Mouse (Mus musculus) stomach, embryonic 15.5 days (tissue): ENCODE results near the gene S100a14. TPM values are rescaled to one million over a fixed set of nuclear protein-coding genes. Genes with fewer than 3 reads are reported as not detected.

Experiments
- ATAC-seq: fragments of 200-750 bp; cut with Nextera tagmentation; 2 replicates; pipeline ENCODE4 v1.8.0; 2017; ENCODE audit warnings: low read depth, moderate number of reproducible peaks, moderate TSS enrichment; ENCODE audit not compliant: insufficient read depth, low FRiP score
- H3K27ac ChIP-seq: fragments of 300-500 bp; sonication (generic); 2 replicates; pipeline ENCODE4 v1.5.1; 2015; ENCODE audit warnings: mild to moderate bottlenecking, inconsistent platforms
- H3K27me3 ChIP-seq: fragments of 300-500 bp; sonication (generic); replicated peaks from 2 replicates; pipeline ENCODE4 v1.6.1; 2015; ENCODE audit warnings: inconsistent platforms
- H3K36me3 ChIP-seq: fragments of 300-500 bp; sonication (generic); 2 replicates; pipeline ENCODE4 v1.6.1; 2015; ENCODE audit warnings: inconsistent platforms
- H3K4me1 ChIP-seq: fragments of 300-500 bp; sonication (generic); 2 replicates; pipeline ENCODE4 v1.6.1; 2015; ENCODE audit warnings: inconsistent platforms
- H3K4me2 ChIP-seq: fragments of 300-500 bp; sonication (generic); 2 replicates; pipeline ENCODE4 v1.6.1; 2015; ENCODE audit warnings: mild to moderate bottlenecking, inconsistent platforms
- H3K4me3 ChIP-seq: fragments of 300-500 bp; sonication (generic); replicated peaks from 2 replicates; pipeline ENCODE4 v1.5.1; 2015; ENCODE audit warnings: inconsistent platforms
- H3K9ac ChIP-seq: fragments of 300-500 bp; sonication (generic); 2 replicates; pipeline ENCODE4 v1.6.1; 2015; ENCODE audit warnings: inconsistent platforms
- H3K9me3 ChIP-seq: fragments of 300-500 bp; sonication (generic); 2 replicates; pipeline ENCODE4 v1.6.1; 2016; ENCODE audit warnings: inconsistent platforms
- WGBS: fragments of 180-500 bp; shearing (Covaris S2); methylation state at CpG from one replicate; pipeline ENCODE4 v1.1.7; 2015; 5-methylcytosine and 5-hydroxymethylcytosine counted together
- polyA plus RNA-seq: library from polyadenylated mRNA; unstranded; fragments of >200 nt; fragmentation: Nextera tagmentation; extraction: Ambion mirVana; gene quantifications from 2 replicates; pipeline ENCODE4 v1.2.1, GENCODE M21; 2015

Gene S100a14
- polyA plus RNA-seq, 1 experiment from 2014 or later, result 74.6 TPM

DNA sequence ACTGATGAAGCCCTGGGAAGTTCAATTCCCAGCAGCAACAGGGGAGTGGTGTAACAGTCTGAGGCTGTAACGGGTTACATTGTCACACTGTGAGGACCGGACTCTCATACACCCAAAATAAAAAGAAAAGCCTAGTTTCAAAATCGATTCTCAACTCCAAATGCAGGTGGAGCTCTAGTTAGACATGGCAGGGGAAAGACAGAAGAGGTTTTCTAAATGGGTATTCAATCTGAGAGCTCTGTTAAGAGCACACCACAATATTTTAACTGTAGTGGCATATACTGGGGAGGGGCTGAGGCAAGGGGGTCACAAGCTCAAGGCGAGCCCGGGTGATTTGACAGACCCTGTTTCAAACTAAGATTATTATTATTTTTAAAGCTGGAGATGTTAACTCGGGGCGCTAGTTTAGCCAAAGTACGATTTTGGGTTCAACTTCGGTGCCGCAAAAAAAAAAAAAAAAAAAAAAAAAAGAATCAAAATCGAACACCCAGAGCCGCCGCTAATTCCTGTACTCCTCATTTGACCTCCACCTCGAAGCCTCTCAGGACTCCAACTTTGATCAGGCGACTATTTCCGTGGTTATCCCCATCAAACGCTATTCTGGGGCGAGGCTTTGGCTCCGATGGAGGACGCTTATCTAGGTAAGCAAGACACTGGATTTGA lies 18.2 kb upstream of the S100a14 start:
- WGBS, result 3% methylated on average over 20 of the region's 20 CpGs
- Histone ChIP-seq H3K27me3 (no peaks in the 10 kb centered on the region), H3K9me3 (no peaks in the 10 kb centered on the region), H3K4me3 (peak overlapping the region; percentile 96), H3K4me2 (peak overlapping the region; percentile 58), H3K4me1 (peaks cover 4% of the 10 kb centered on the region; the same call in 1 of the 2 replicates), H3K36me3 (peaks cover 12% of the 10 kb centered on the region; the same call in 1 of the 2 replicates), H3K9ac (peak overlapping the region; percentile 99), H3K27ac (peak overlapping the region; percentile 96)
- ATAC-seq, result no peak

DNA sequence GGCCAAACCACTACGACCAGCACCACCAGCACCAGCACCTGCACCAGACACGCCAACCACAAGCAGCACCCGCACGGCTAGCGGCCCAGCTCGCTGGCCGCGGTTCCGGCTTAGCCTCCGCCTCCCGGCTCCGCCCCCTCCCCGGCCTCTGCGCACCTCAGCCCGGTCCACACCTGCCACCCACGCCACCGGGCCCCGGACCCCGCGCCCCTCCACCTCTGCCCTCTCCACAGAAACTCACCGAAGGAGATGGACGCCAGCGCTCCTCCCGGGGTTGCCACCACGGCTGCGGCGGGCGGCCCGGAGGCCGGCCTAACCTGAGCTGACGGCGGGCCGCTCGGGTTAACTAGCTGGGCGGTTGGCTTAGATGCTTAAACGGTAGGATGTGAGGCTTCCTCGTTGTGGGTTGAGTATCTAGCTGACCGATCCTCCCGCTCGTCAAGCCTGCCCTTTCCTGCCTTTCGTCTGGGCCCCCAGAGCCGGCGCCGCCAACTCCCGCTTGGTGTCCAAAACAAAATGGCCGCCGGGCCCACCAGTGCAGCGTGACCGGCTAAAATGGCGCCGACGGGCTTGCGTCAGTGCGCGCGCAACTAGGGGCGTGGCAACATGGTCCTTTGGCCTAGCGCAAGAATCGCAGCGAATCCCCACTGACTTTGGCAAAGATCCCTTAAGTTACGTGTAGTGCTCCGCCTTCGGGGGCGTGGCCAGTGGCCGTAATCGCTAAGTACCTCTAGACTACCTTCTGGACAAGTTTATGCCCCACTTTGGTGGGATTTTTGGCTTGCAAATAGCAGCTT lies 17.5 kb upstream of the S100a14 start, which contains the start of gene Chtop:
Chtop (minus strand) TSS at position 549 of the 797 bp plus-strand sequence.
- Histone ChIP-seq H3K9me3 (no peaks in the 10 kb centered on the region), H3K9ac (peak within 1 kb of the TSS; percentile 99), H3K4me3 (peak within 1 kb of the TSS; percentile 96), H3K27ac (peak within 1 kb of the TSS; percentile 96), H3K36me3 (peaks cover 11% of the 10 kb centered on the region; the same call in 1 of the 2 replicates), H3K4me2 (peak within 1 kb of the TSS; percentile 58), H3K4me1 (peaks cover 12% of the 10 kb centered on the region; the same call in 1 of the 2 replicates), H3K27me3 (no peaks in the 10 kb centered on the region)
- ATAC-seq, result peak; percentile 92
- under 1% methylated on average over 66 of the region's 66 CpGs for WGBS

DNA sequence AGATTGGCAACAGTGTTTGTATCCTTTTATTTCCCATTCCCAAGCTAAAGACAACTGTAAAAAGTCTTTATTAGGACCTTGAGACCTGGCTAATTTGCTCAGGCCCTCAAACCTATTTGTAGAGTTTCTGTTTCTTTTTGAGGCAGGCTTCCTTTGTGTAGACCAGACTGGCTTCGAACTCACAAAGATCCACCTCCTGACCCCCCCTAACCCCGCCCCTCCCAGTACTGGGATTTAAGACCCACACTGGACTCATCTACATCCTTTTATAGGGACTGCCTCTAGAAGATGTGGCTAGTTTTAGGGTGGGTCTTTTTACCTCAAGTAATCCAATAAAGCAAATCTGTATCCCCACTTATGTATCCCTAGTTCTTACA lies 16.9 kb upstream of the S100a14 start:
- H3K4me1 ChIP-seq, result peaks cover 15% of the 10 kb centered on the region
- peak overlapping the region; percentile 96 for H3K4me3 ChIP-seq
- ATAC-seq, result no peak
- H3K9ac ChIP-seq, result no peak overlapping the region
- 26% methylated on average over 2 of the region's 2 CpGs for WGBS
- peaks cover 11% of the 10 kb centered on the region; the same call in 1 of the 2 replicates for H3K36me3 ChIP-seq
- H3K27ac ChIP-seq, result peak overlapping the region; percentile 62
- no peaks in the 10 kb centered on the region for H3K9me3 ChIP-seq
- H3K27me3 ChIP-seq, result no peaks in the 10 kb centered on the region
- peak overlapping the region; percentile 55 for H3K4me2 ChIP-seq

DNA sequence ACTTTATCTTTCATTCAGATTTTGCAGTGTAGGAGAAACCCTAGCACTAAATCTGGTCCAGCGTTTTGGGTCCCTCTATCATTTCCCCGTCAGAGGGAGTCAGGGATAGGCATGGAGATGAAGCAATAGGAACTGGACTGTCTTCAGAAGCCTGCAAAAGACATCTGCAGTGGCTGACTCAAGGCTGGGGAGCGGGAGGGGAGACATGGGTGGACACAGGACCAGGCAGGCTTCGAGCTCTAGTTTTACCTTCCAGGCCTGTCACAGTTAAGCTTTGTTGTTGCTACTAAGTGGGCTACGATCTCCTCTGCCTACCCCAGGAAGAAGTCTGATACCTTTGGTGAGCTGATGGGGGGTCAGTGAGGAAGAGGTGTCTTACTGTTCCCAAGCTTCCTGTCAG lies 14.4 kb upstream of the S100a14 start:
- WGBS, result 81% methylated on average over 5 of the region's 5 CpGs
- H3K27ac ChIP-seq, result no peak overlapping the region
- H3K27me3 ChIP-seq, result no peaks in the 10 kb centered on the region
- H3K9ac ChIP-seq, result no peak overlapping the region
- H3K4me2 ChIP-seq, result no peak overlapping the region
- H3K4me3 ChIP-seq, result no peak overlapping the region
- H3K4me1 ChIP-seq, result peaks cover 23% of the 10 kb centered on the region
- no peaks in the 10 kb centered on the region for H3K36me3 ChIP-seq
- ATAC-seq, result no peak
- no peaks in the 10 kb centered on the region for H3K9me3 ChIP-seq

GRCm38 (mm10) chr3:90512948-90513642 lies 13.6 kb upstream of the S100a14 start:
- no peaks in the 10 kb centered on the region for H3K36me3 ChIP-seq
- ATAC-seq, result no peak
- H3K9me3 ChIP-seq, result no peaks in the 10 kb centered on the region
- no peak overlapping the region for H3K27ac ChIP-seq
- H3K4me2 ChIP-seq, result peak overlapping the region; percentile 92; the same call in 1 of the 2 replicates
- H3K9ac ChIP-seq, result no peak overlapping the region
- H3K4me1 ChIP-seq, result peaks cover 21% of the 10 kb centered on the region
- H3K4me3 ChIP-seq, result no peak overlapping the region
- WGBS, result 70% methylated on average over 9 of the region's 9 CpGs
- no peaks in the 10 kb centered on the region for H3K27me3 ChIP-seq

DNA sequence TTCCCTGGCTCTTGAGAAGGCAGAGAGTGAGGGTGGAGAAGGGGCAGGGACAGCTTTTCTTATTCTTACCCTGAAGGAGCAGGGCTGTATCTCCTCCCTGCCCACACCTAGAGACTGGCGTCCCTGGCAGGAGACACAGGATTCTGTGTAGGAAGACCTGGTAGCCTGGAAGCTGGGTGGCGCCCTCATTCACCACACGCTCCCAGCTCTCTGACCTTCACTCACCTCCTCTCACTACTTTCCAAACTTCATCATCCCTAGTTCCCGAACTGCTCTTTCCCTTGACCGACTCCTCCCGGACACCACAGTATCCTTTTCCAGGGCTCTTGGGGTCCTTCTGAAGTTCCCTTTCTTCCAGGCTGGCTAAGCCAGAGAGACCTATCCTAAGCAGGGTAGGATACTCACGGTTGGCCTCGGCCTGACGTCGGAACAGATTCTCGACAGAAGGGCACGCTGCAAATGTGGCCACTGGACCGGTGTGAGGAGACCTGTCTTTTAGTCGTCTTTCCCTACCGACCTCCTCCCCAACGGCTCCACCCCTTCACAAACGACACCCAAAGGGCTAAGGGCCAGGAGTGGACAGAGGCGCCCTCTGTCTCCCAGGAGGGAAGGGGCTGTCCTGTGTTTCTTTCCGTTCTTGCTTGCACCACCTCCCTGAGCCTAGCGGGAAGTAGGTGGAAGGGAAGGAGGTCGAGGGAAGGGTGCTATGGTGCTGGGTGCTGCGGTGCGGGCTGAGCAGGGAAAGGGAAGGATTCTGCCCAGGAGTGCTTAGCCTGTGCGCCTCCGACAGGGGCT lies 12.7 kb upstream of the S100a14 start, which contains the start of the genes S100a1 and S100a13:
S100a1 (minus strand) TSS at position 597 of the 795 bp plus-strand sequence.
S100a13 (plus strand) TSS at position 640 of the 795 bp plus-strand sequence.
- Histone ChIP-seq H3K36me3 (no peaks in the 10 kb centered on the region), H3K4me1 (peaks cover 20% of the 10 kb centered on the region), H3K9me3 (no peaks in the 10 kb centered on the region), H3K9ac (peak within 1 kb of the TSS; percentile 32), H3K27me3 (no peaks in the 10 kb centered on the region), H3K4me3 (peak within 1 kb of the TSS; percentile 46), H3K27ac (peak within 1 kb of the TSS; percentile 57), H3K4me2 (peak within 1 kb of the TSS; percentile 92)
- ATAC-seq, result peak; percentile 56
- WGBS, result 4% methylated on average over 24 of the region's 25 CpGs

GRCm38 (mm10) chr3:90514691-90515090 lies 12.0 kb upstream of the S100a14 start:
- peak overlapping the region; percentile 92 for H3K4me2 ChIP-seq
- H3K9me3 ChIP-seq, result no peaks in the 10 kb centered on the region
- H3K36me3 ChIP-seq, result no peaks in the 10 kb centered on the region
- peak overlapping the region; percentile 46 for H3K4me3 ChIP-seq
- peak overlapping the region; percentile 57 for H3K27ac ChIP-seq
- H3K4me1 ChIP-seq, result peaks cover 20% of the 10 kb centered on the region
- ATAC-seq, result peak; percentile 80
- H3K27me3 ChIP-seq, result no peaks in the 10 kb centered on the region
- WGBS, result 0% methylated on average over 10 of the region's 10 CpGs
- peak overlapping the region; percentile 13 for H3K9ac ChIP-seq

- Histone ChIP-seq H3K27me3 (no peaks in the 10 kb centered on the region), H3K27ac (0 out of 2 replicates have a peak overlapping the region, but pooled peaks have one; percentile 55), H3K9ac (peak overlapping the region; percentile 13; the same call in 1 of the 2 replicates), H3K9me3 (no peaks in the 10 kb centered on the region), H3K4me3 (peak overlapping the region; percentile 46), H3K4me1 (peaks cover 20% of the 10 kb centered on the region), H3K36me3 (no peaks in the 10 kb centered on the region), H3K4me2 (peak overlapping the region; percentile 92)
- WGBS, result 30% methylated on average over 1 of the region's 1 CpGs
- 0 out of 2 replicates have a peak, but pooled peaks have one; percentile 23 for ATAC-seq
Observed at GRCm38 (mm10) chr3:90515242-90515641, 11.4 kb upstream of the S100a14 start.

- Histone ChIP-seq H3K4me1 (peaks cover 20% of the 10 kb centered on the region), H3K9me3 (no peaks in the 10 kb centered on the region), H3K27ac (no peak overlapping the region), H3K4me3 (no peak overlapping the region; the same call in 1 of the 2 replicates), H3K27me3 (no peaks in the 10 kb centered on the region), H3K9ac (no peak overlapping the region), H3K36me3 (no peaks in the 10 kb centered on the region), H3K4me2 (peak overlapping the region; percentile 92; the same call in 1 of the 2 replicates)
- no peak for ATAC-seq
- 91% methylated on average over 4 of the region's 4 CpGs for WGBS
Observed at GRCm38 (mm10) chr3:90515789-90516188, 10.9 kb upstream of the S100a14 start.

DNA sequence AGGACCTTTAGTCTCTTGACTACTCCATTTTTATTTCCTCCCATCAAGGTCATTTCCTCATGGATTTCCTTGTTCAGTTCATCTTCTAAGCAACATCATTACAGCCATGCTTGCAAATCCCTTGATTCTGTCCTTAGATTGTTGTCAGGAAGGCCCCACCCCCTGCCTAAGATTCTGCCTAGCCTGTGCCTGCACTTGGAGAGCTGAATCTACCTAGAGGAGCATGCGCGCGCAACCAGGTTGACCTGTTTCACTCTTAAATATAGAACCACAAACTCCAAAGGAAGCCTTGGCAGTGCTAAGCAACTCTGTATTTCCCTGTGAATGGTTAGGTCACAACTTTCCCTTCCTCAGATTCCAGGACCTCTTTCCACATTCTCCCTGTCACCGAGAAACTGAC lies 8.9 kb upstream of the S100a14 start:
- no peaks in the 10 kb centered on the region for H3K27me3 ChIP-seq
- H3K4me3 ChIP-seq, result no peak overlapping the region
- 83% methylated on average over 4 of the region's 4 CpGs for WGBS
- H3K36me3 ChIP-seq, result no peaks in the 10 kb centered on the region
- no peaks in the 10 kb centered on the region for H3K9me3 ChIP-seq
- ATAC-seq, result no peak
- H3K4me1 ChIP-seq, result peaks cover 20% of the 10 kb centered on the region
- no peak overlapping the region for H3K4me2 ChIP-seq
- no peak overlapping the region for H3K9ac ChIP-seq
- no peak overlapping the region for H3K27ac ChIP-seq

DNA sequence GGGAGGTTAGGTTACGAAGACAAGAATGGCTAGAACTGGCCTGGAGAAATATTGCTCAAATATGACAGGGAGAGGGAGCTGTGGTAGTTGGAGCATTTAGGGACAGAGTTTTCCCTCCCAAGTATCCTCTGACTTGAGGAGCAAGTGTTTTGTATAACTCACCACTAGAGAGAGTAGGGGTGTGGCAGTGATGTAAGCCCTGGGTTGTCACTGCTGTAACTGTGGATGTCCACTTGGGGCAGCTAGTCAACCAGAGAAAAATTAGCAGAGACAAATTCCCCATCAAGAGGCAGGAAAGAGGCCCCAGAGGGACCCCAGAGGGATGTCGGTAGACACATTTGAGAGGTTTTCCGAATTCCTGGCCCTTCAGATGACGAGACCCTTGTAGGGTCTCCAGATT lies 1.2 kb upstream of the S100a14 start:
- Histone ChIP-seq H3K4me1 (0 out of 2 replicates have a peak, but pooled peaks cover 3% of the 10 kb centered on the region), H3K4me2 (no peak overlapping the region), H3K36me3 (no peaks in the 10 kb centered on the region), H3K9ac (no peak overlapping the region), H3K4me3 (no peak overlapping the region), H3K9me3 (no peaks in the 10 kb centered on the region), H3K27me3 (no peaks in the 10 kb centered on the region), H3K27ac (peak overlapping the region; percentile 45)
- WGBS, result 69% methylated on average over 4 of the region's 4 CpGs
- no peak for ATAC-seq
